Mouse (Mus musculus) neutrophil, adult 5-6 weeks (primary cell): ENCODE results near the gene Med6. TPM values are rescaled to one million over a fixed set of nuclear protein-coding genes. Genes with fewer than 3 reads are reported as not detected.

Source experiments
- ATAC-seq: fragments of 151-379, 151-347 bp; 2 replicates; pipeline ENCODE4 v1.8.0; 2017; ENCODE audit warnings: mild to moderate bottlenecking, moderate TSS enrichment; ENCODE audit not compliant: insufficient number of reproducible peaks, poor library complexity, low FRiP score, severe bottlenecking; ENCODE audit errors: extremely low read depth
- total RNA-seq: library from RNA; stranded (forward); fragments of 200-1000 nt; gene quantifications from 2 replicates; pipeline ENCODE4 v1.2.3, GENCODE M21; 2017

Med6 gene
- 49.2 and 52.9 TPM in 2 replicates for total RNA-seq

- ATAC-seq = peak; percentile 98
Measured at GRCm38 (mm10) chr12:81594902-81595671, at the start of gene Med6. TSS of gene Med6 (minus strand) at chr12:81595008.

GRCm38 (mm10) chr12:81642361-81643082 is 47.7 kb upstream of the Med6 start:
- ATAC-seq = no peak

- ATAC-seq = no peak
Measured at GRCm38 (mm10) chr12:81640656-81641055, 45.8 kb upstream of the Med6 start.

- ATAC-seq = no peak
Measured at GRCm38 (mm10) chr12:81633246-81633645, 38.4 kb upstream of the Med6 start.

- ATAC-seq = no peak
Measured at GRCm38 (mm10) chr12:81631661-81632401, 37.0 kb upstream of the Med6 start.

- no peak for ATAC-seq
Measured at GRCm38 (mm10) chr12:81630915-81631660, 36.3 kb upstream of the Med6 start, which contains the start of gene Ttc9. TSS of gene Ttc9 (plus strand) at chr12:81631249.

GRCm38 (mm10) chr12:81630520-81630914 is 35.7 kb upstream of the Med6 start:
- no peak for ATAC-seq

- ATAC-seq = no peak
Measured at GRCm38 (mm10) chr12:81628091-81628490, 33.3 kb upstream of the Med6 start.

GRCm38 (mm10) chr12:81627426-81627825 is 32.6 kb upstream of the Med6 start:
- ATAC-seq = no peak

GRCm38 (mm10) chr12:81626226-81626861 is 31.5 kb upstream of the Med6 start:
- no peak for ATAC-seq

GRCm38 (mm10) chr12:81623377-81623776 is 28.6 kb upstream of the Med6 start:
- ATAC-seq = no peak

GRCm38 (mm10) chr12:81619302-81619701 is 24.5 kb upstream of the Med6 start:
- peak; percentile 73 for ATAC-seq

- ATAC-seq = no peak
Measured at GRCm38 (mm10) chr12:81616980-81617379, 22.2 kb upstream of the Med6 start.

- ATAC-seq = no peak
Measured at GRCm38 (mm10) chr12:81615807-81616206, 21.0 kb upstream of the Med6 start.

- no peak for ATAC-seq
Measured at GRCm38 (mm10) chr12:81609445-81609844, 14.6 kb upstream of the Med6 start.

- ATAC-seq = no peak
Measured at GRCm38 (mm10) chr12:81604995-81605784, 10.4 kb upstream of the Med6 start.

- ATAC-seq = no peak
Measured at GRCm38 (mm10) chr12:81596547-81597262, 1.9 kb upstream of the Med6 start.
